Mouse (Mus musculus) thymus, adult 2 months (tissue): ENCODE results near the gene Trmt61a. TPM values are rescaled to one million over a fixed set of nuclear protein-coding genes. Genes with fewer than 3 reads are reported as not detected.
A peak's percentile ranks its signal among the peaks of the same experiment; 100 is the strongest.

Experiments used
- DNase-seq: peaks from one replicate; pipeline ENCODE4 v3.0.0; 2021
- H3K27ac ChIP-seq: fragments of 200-500 bp; 2 replicates; pipeline ENCODE4 v1.5.1; 2012; ENCODE audit warnings: low read length, control low read depth; ENCODE audit not compliant: control insufficient read depth, insufficient read depth
- H3K27me3 ChIP-seq: fragments of 200-500 bp; 2 replicates; pipeline ENCODE4 v1.6.1; 2012; ENCODE audit warnings: mild to moderate bottlenecking, low read length, moderate library complexity, mixed read lengths; ENCODE audit not compliant: control insufficient read depth, insufficient read depth
- H3K36me3 ChIP-seq: fragments of 200-500 bp; 2 replicates; pipeline ENCODE4 v1.6.1; 2012; ENCODE audit warnings: mild to moderate bottlenecking, low read length, moderate library complexity; ENCODE audit not compliant: control insufficient read depth, insufficient read depth
- H3K4me1 ChIP-seq: fragments of 200-500 bp; replicated peaks from 2 replicates; pipeline ENCODE4 v1.6.1; 2012; ENCODE audit warnings: low read length; ENCODE audit not compliant: control insufficient read depth, insufficient read depth
- H3K4me3 ChIP-seq: fragments of 200-500 bp; 2 replicates; pipeline ENCODE4 v1.5.1; 2012; ENCODE audit warnings: mild to moderate bottlenecking, low read length, control low read depth, moderate library complexity; ENCODE audit not compliant: control insufficient read depth, insufficient read depth
- CTCF ChIP-seq: fragments of 200-500 bp; IDR thresholded peaks from 2 replicates; pipeline ENCODE4 v1.5.1; 2012; ENCODE audit warnings: mild to moderate bottlenecking, control low read depth, low read length, moderate library complexity, borderline replicate concordance; ENCODE audit not compliant: control insufficient read depth, poor library complexity, insufficient read depth; ENCODE audit errors: extremely low read depth
- POLR2A ChIP-seq: fragments of 200-500 bp; IDR thresholded peaks from 2 replicates; pipeline ENCODE4 v1.6.1; 2012; ENCODE audit warnings: mild to moderate bottlenecking, low read length, control low read depth, moderate library complexity; ENCODE audit not compliant: control insufficient read depth, poor library complexity, insufficient read depth; ENCODE audit errors: extremely low read depth
- WGBS: fragments of 180-500 bp; shearing (Covaris S2); methylation state at CpG from one replicate; pipeline ENCODE4 v1.1.7; 2018; 5-methylcytosine and 5-hydroxymethylcytosine counted together
- polyA plus RNA-seq: library from polyadenylated mRNA; depleted of rRNA; stranded (reverse); fragments of >200 nt; gene quantifications from 2 replicates; pipeline ENCODE4 v1.2.3, GENCODE M21; 2012

Gene Trmt61a
- polyA plus RNA-seq, 1 experiment = 40.4 TPM

DNA sequence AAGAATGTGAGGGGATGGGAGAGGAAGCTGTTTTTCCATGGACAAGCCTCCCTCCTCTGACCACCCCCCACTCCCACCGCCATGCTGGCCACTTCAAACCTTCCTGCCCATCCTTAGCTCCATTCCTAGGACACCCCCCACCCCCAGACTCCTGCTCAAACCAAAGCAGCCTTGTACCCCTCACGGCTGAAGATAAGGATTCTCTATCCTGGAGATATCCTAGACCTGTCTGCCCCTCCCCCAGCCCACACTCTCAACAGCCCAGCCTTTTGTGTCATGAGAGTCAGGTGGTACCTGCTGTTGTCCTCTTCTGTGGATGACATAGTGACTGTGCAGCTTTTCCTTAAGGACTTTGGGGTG, 10.1 kb downstream of the Trmt61a start:
- WGBS = 71% methylated on average over 2 of the region's 2 CpGs
- H3K4me1 ChIP-seq = peaks cover 32% of the 10 kb centered on the region
- H3K27me3 ChIP-seq = no peaks in the 10 kb centered on the region
- no peak for DNase-seq
- no peaks in the 10 kb centered on the region for H3K36me3 ChIP-seq
- TF ChIP-seq CTCF (no peak), POLR2A (no peak)
- no peak overlapping the region for H3K27ac ChIP-seq
- no peak overlapping the region for H3K4me3 ChIP-seq

DNA sequence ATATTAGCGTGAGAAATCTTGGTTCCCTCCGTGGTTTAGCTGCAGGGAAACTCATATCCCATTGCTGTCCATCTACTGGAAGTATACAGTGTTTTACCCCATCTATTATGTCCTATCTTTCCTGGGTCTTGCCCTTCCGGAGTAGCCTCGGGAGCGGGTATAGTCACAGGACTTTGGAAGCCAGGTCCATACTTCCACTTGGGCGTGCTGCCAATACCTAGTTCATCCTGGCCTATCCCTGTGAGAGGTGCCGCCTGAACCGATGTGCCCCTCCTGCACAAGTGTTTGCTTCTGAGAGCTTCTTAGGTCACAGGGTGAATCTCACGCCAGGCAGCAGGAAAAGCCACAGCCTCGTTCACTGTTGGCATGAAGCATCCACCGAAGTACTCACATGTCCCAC, 11.5 kb downstream of the Trmt61a start:
- 93% methylated on average over 11 of the region's 11 CpGs for WGBS

GRCm38 (mm10) chr12:111691346-111691872, 13.5 kb downstream of the Trmt61a start:
- Histone ChIP-seq H3K4me3 (no peak overlapping the region), H3K27ac (peak overlapping the region; percentile 77), H3K27me3 (no peaks in the 10 kb centered on the region), H3K4me1 (peaks cover 64% of the 10 kb centered on the region), H3K36me3 (no peaks in the 10 kb centered on the region)
- 35% methylated on average over 5 of the region's 5 CpGs for WGBS
- TF ChIP-seq CTCF (peak; percentile 41; the same call in 1 of the 2 replicates), POLR2A (no peak)
- DNase-seq = peak; percentile 58

More for the DNA sequence above, 11.5 kb downstream of the Trmt61a start:
- no peaks in the 10 kb centered on the region for H3K36me3 ChIP-seq
- H3K4me1 ChIP-seq = peaks cover 46% of the 10 kb centered on the region
- TF ChIP-seq CTCF (no peak), POLR2A (no peak)
- no peak overlapping the region for H3K27ac ChIP-seq
- no peak for DNase-seq
- no peaks in the 10 kb centered on the region for H3K27me3 ChIP-seq
- H3K4me3 ChIP-seq = no peak overlapping the region

GRCm38 (mm10) chr12:111692899-111693298, 15.0 kb downstream of the Trmt61a start:
- WGBS = 92% methylated on average over 5 of the region's 5 CpGs
- H3K4me1 ChIP-seq = peaks cover 64% of the 10 kb centered on the region
- H3K27ac ChIP-seq = peak overlapping the region; percentile 5; the same call in 1 of the 2 replicates
- no peak overlapping the region for H3K4me3 ChIP-seq
- H3K36me3 ChIP-seq = no peaks in the 10 kb centered on the region
- H3K27me3 ChIP-seq = no peaks in the 10 kb centered on the region; the same call in 1 of the 2 replicates
- TF ChIP-seq POLR2A (no peak), CTCF (no peak)
- DNase-seq = no peak

- H3K27me3 ChIP-seq = no peaks in the 10 kb centered on the region; the same call in 1 of the 2 replicates
- H3K4me1 ChIP-seq = peaks cover 64% of the 10 kb centered on the region
- H3K36me3 ChIP-seq = no peaks in the 10 kb centered on the region
- DNase-seq = no peak
- no peak for TF ChIP-seq POLR2A
- no peak for TF ChIP-seq CTCF
- peak overlapping the region; percentile 5; the same call in 1 of the 2 replicates for H3K27ac ChIP-seq
- no peak overlapping the region for H3K4me3 ChIP-seq
- 87% methylated on average over 18 of the region's 18 CpGs for WGBS
Measured at GRCm38 (mm10) chr12:111693341-111694270, 15.7 kb downstream of the Trmt61a start.

- no peaks in the 10 kb centered on the region; the same call in 1 of the 2 replicates for H3K27me3 ChIP-seq
- no peaks in the 10 kb centered on the region for H3K36me3 ChIP-seq
- 48% methylated on average over 12 of the region's 12 CpGs for WGBS
- no peak overlapping the region for H3K4me3 ChIP-seq
- TF ChIP-seq CTCF (no peak), POLR2A (0 out of 2 replicates have a peak, but pooled peaks have one; percentile 7)
- peaks cover 64% of the 10 kb centered on the region for H3K4me1 ChIP-seq
- no peak for DNase-seq
- H3K27ac ChIP-seq = peak overlapping the region; percentile 12; the same call in 1 of the 2 replicates
Measured at GRCm38 (mm10) chr12:111694271-111694781, 16.4 kb downstream of the Trmt61a start.
